Mouse (Mus musculus): ENCODE data around the gene Stradb. TPM values are rescaled to one million over a fixed set of nuclear protein-coding genes. Genes with fewer than 3 reads are reported as not detected.

Stradb gene
- polyA plus RNA-seq (2015; fragmentation: Nextera tagmentation; extraction: Ambion mirVana), result 106 and 108 TPM in 2 replicates

GRCm38 (mm10) chr1:58973366-58974221 is at the start of gene Stradb, which contains the start of gene Trak2:
Stradb (plus strand) TSS chr1:58973522.
Trak2 (minus strand) TSS chr1:58973430.
- Histone ChIP-seq H3K4me1 (ENCODE audit: control insufficient read depth, insufficient read depth, low read depth, low read length) (peaks cover 32% of the 10 kb centered on the region), H3K9me3 (ENCODE audit: control insufficient read depth, low read length) (no peaks in the 10 kb centered on the region), H3K4me3 (ENCODE audit: low read length) (peak within 1 kb of the TSS; percentile 83), H3K27me3 (replicated peaks; ENCODE audit: control insufficient read depth, insufficient read depth, low read length) (no peaks in the 10 kb centered on the region), H3K27ac (ENCODE audit: low read depth, low read length) (peak within 1 kb of the TSS; percentile 87), H3K9ac (ENCODE audit: low read depth, low read length) (peak within 1 kb of the TSS; percentile 92), H3K36me3 (ENCODE audit: control insufficient read depth, insufficient read depth, low read length) (0 out of 2 replicates have a peak, but pooled peaks cover 3% of the 10 kb centered on the region), H3K4me2 (ENCODE audit: low read length) (peak within 1 kb of the TSS; percentile 73)
- peak; percentile 97 for ATAC-seq
- 0% methylated on average over 57 of the region's 69 CpGs for WGBS

- Histone ChIP-seq H3K9me3 (ENCODE audit: control insufficient read depth, low read length) (0 out of 2 replicates have a peak, but pooled peaks cover 3% of the 10 kb centered on the region), H3K27ac (ENCODE audit: low read depth, low read length) (no peak overlapping the region), H3K36me3 (ENCODE audit: control insufficient read depth, insufficient read depth, low read length) (peaks cover 11% of the 10 kb centered on the region), H3K9ac (ENCODE audit: low read depth, low read length) (no peak overlapping the region), H3K4me1 (ENCODE audit: control insufficient read depth, insufficient read depth, low read depth, low read length) (no peaks in the 10 kb centered on the region), H3K4me3 (ENCODE audit: low read length) (no peak overlapping the region), H3K27me3 (replicated peaks; ENCODE audit: control insufficient read depth, insufficient read depth, low read length) (no peaks in the 10 kb centered on the region), H3K4me2 (ENCODE audit: low read length) (no peak overlapping the region)
- ATAC-seq, result no peak
- 98% methylated on average over 5 of the region's 5 CpGs for WGBS
Observed at GRCm38 (mm10) chr1:58926664-58927063, 46.7 kb upstream of the Stradb start.

- Histone ChIP-seq H3K4me3 (ENCODE audit: low read length) (no peak overlapping the region), H3K27me3 (replicated peaks; ENCODE audit: control insufficient read depth, insufficient read depth, low read length) (no peaks in the 10 kb centered on the region), H3K9me3 (ENCODE audit: control insufficient read depth, low read length) (no peaks in the 10 kb centered on the region), H3K36me3 (ENCODE audit: control insufficient read depth, insufficient read depth, low read length) (peaks cover 5% of the 10 kb centered on the region), H3K9ac (ENCODE audit: low read depth, low read length) (no peak overlapping the region), H3K4me1 (ENCODE audit: control insufficient read depth, insufficient read depth, low read depth, low read length) (no peaks in the 10 kb centered on the region), H3K27ac (ENCODE audit: low read depth, low read length) (no peak overlapping the region), H3K4me2 (ENCODE audit: low read length) (no peak overlapping the region)
- no peak for ATAC-seq
- WGBS, result 91% methylated on average over 10 of the region's 10 CpGs
Observed at GRCm38 (mm10) chr1:58936746-58937605, 36.3 kb upstream of the Stradb start.

GRCm38 (mm10) chr1:58937606-58938099 is 35.7 kb upstream of the Stradb start:
- Histone ChIP-seq H3K4me2 (ENCODE audit: low read length) (no peak overlapping the region), H3K4me3 (ENCODE audit: low read length) (no peak overlapping the region), H3K4me1 (ENCODE audit: control insufficient read depth, insufficient read depth, low read depth, low read length) (no peaks in the 10 kb centered on the region), H3K9ac (ENCODE audit: low read depth, low read length) (no peak overlapping the region), H3K36me3 (ENCODE audit: control insufficient read depth, insufficient read depth, low read length) (peaks cover 5% of the 10 kb centered on the region), H3K27ac (ENCODE audit: low read depth, low read length) (no peak overlapping the region), H3K9me3 (ENCODE audit: control insufficient read depth, low read length) (no peaks in the 10 kb centered on the region), H3K27me3 (replicated peaks; ENCODE audit: control insufficient read depth, insufficient read depth, low read length) (no peaks in the 10 kb centered on the region)
- ATAC-seq, result no peak
- WGBS, result 87% methylated on average over 9 of the region's 9 CpGs

GRCm38 (mm10) chr1:58945523-58945922 is 27.8 kb upstream of the Stradb start:
- Histone ChIP-seq H3K4me2 (ENCODE audit: low read length) (no peak overlapping the region), H3K27ac (ENCODE audit: low read depth, low read length) (no peak overlapping the region), H3K36me3 (ENCODE audit: control insufficient read depth, insufficient read depth, low read length) (peaks cover 14% of the 10 kb centered on the region; the same call in 1 of the 2 replicates), H3K27me3 (replicated peaks; ENCODE audit: control insufficient read depth, insufficient read depth, low read length) (no peaks in the 10 kb centered on the region), H3K4me3 (ENCODE audit: low read length) (no peak overlapping the region), H3K4me1 (ENCODE audit: control insufficient read depth, insufficient read depth, low read depth, low read length) (no peaks in the 10 kb centered on the region), H3K9me3 (ENCODE audit: control insufficient read depth, low read length) (no peaks in the 10 kb centered on the region), H3K9ac (ENCODE audit: low read depth, low read length) (no peak overlapping the region)
- 96% methylated on average over 2 of the region's 2 CpGs for WGBS
- ATAC-seq, result no peak

- Histone ChIP-seq H3K27ac (ENCODE audit: low read depth, low read length) (no peak overlapping the region), H3K36me3 (ENCODE audit: control insufficient read depth, insufficient read depth, low read length) (peaks cover 14% of the 10 kb centered on the region; the same call in 1 of the 2 replicates), H3K4me1 (ENCODE audit: control insufficient read depth, insufficient read depth, low read depth, low read length) (no peaks in the 10 kb centered on the region), H3K9ac (ENCODE audit: low read depth, low read length) (no peak overlapping the region), H3K4me2 (ENCODE audit: low read length) (no peak overlapping the region), H3K9me3 (ENCODE audit: control insufficient read depth, low read length) (no peaks in the 10 kb centered on the region), H3K4me3 (ENCODE audit: low read length) (no peak overlapping the region), H3K27me3 (replicated peaks; ENCODE audit: control insufficient read depth, insufficient read depth, low read length) (no peaks in the 10 kb centered on the region)
- ATAC-seq, result no peak
- 93% methylated on average over 7 of the region's 7 CpGs for WGBS
Observed at GRCm38 (mm10) chr1:58945960-58946670, 27.2 kb upstream of the Stradb start.

- H3K4me3 ChIP-seq (ENCODE audit: low read length), result no peak overlapping the region
- H3K27me3 ChIP-seq (replicated peaks; ENCODE audit: control insufficient read depth, insufficient read depth, low read length), result no peaks in the 10 kb centered on the region
- no peak overlapping the region for H3K4me2 ChIP-seq (ENCODE audit: low read length)
- WGBS, result 93% methylated on average over 9 of the region's 9 CpGs
- ATAC-seq, result no peak
- H3K4me1 ChIP-seq (ENCODE audit: control insufficient read depth, insufficient read depth, low read depth, low read length), result no peaks in the 10 kb centered on the region
- H3K27ac ChIP-seq (ENCODE audit: low read depth, low read length), result no peak overlapping the region
- H3K36me3 ChIP-seq (ENCODE audit: control insufficient read depth, insufficient read depth, low read length), result peaks cover 14% of the 10 kb centered on the region; the same call in 1 of the 2 replicates
- H3K9ac ChIP-seq (ENCODE audit: low read depth, low read length), result no peak overlapping the region
- H3K9me3 ChIP-seq (ENCODE audit: control insufficient read depth, low read length), result no peaks in the 10 kb centered on the region
Observed at GRCm38 (mm10) chr1:58946718-58947117, 26.6 kb upstream of the Stradb start.

GRCm38 (mm10) chr1:58949561-58950106 is 23.7 kb upstream of the Stradb start:
- Histone ChIP-seq H3K9me3 (ENCODE audit: control insufficient read depth, low read length) (no peaks in the 10 kb centered on the region), H3K27me3 (replicated peaks; ENCODE audit: control insufficient read depth, insufficient read depth, low read length) (no peaks in the 10 kb centered on the region), H3K36me3 (ENCODE audit: control insufficient read depth, insufficient read depth, low read length) (peaks cover 12% of the 10 kb centered on the region; the same call in 1 of the 2 replicates), H3K4me1 (ENCODE audit: control insufficient read depth, insufficient read depth, low read depth, low read length) (no peaks in the 10 kb centered on the region; the same call in 1 of the 2 replicates), H3K4me3 (ENCODE audit: low read length) (no peak overlapping the region), H3K27ac (ENCODE audit: low read depth, low read length) (no peak overlapping the region), H3K9ac (ENCODE audit: low read depth, low read length) (no peak overlapping the region), H3K4me2 (ENCODE audit: low read length) (no peak overlapping the region)
- WGBS, result 86% methylated on average over 6 of the region's 6 CpGs
- ATAC-seq, result no peak

Measured in hindbrain, embryonic 16.5 days (tissue).